Mouse (Mus musculus) liver, embryonic 16.5 days (tissue): Measurements from ENCODE around the gene 1500009L16Rik. TPM values are rescaled to one million over a fixed set of nuclear protein-coding genes. Genes with fewer than 3 reads are reported as not detected.

ENCODE experiments used
- ATAC-seq: fragments of 200-750 bp; cut with Nextera tagmentation; 2 replicates; pipeline ENCODE4 v1.8.0; 2017; ENCODE audit warnings: low read depth, mild to moderate bottlenecking, moderate number of reproducible peaks, moderate library complexity
- H3K27ac ChIP-seq: fragments of 300-500 bp; sonication (generic); 2 replicates; pipeline ENCODE4 v1.5.1; 2014; ENCODE audit warnings: mild to moderate bottlenecking, low read length
- H3K27me3 ChIP-seq: fragments of 300-500 bp; sonication (generic); 2 replicates; pipeline ENCODE4 v1.6.1; 2014; ENCODE audit warnings: low read depth, low read length, mixed read lengths; ENCODE audit not compliant: control insufficient read depth, insufficient read depth
- H3K36me3 ChIP-seq: fragments of 300-500 bp; sonication (generic); 2 replicates; pipeline ENCODE4 v1.6.1; 2014; ENCODE audit warnings: mild to moderate bottlenecking; ENCODE audit not compliant: control insufficient read depth, insufficient read depth
- H3K4me1 ChIP-seq: fragments of 300-500 bp; sonication (generic); 2 replicates; pipeline ENCODE4 v1.6.1; 2014; ENCODE audit warnings: low read depth, low read length, mixed read lengths; ENCODE audit not compliant: control insufficient read depth
- H3K4me2 ChIP-seq: fragments of 300-500 bp; sonication (generic); 2 replicates; pipeline ENCODE4 v1.6.1; 2014; ENCODE audit warnings: low read depth, low read length, mixed read lengths
- H3K4me3 ChIP-seq: fragments of 300-500 bp; sonication (generic); 2 replicates; pipeline ENCODE4 v1.5.1; 2014; ENCODE audit warnings: low read depth, mild to moderate bottlenecking, low read length
- H3K9ac ChIP-seq: fragments of 300-500 bp; sonication (generic); 2 replicates; pipeline ENCODE4 v1.6.1; 2014; ENCODE audit warnings: low read depth, low read length
- H3K9me3 ChIP-seq: fragments of 300-500 bp; sonication (generic); replicated peaks from 2 replicates; pipeline ENCODE4 v1.6.1; 2016; ENCODE audit warnings: low read length; ENCODE audit not compliant: control insufficient read depth
- WGBS: fragments of 180-500 bp; shearing (Covaris S2); extraction: QIAGEN DNeasy Blood & Tissue Kit; methylation state at CpG from one replicate; pipeline ENCODE4 v1.1.7; 2014; ENCODE audit not compliant: insufficient replicate concordance; 5-methylcytosine and 5-hydroxymethylcytosine counted together
- polyA plus RNA-seq: library from polyadenylated mRNA; unstranded; fragments of >200 nt; fragmentation: Nextera tagmentation; extraction: Ambion mirVana; gene quantifications from 2 replicates; pipeline ENCODE4 v1.2.1, GENCODE M21; 2015

The 1500009L16Rik gene
- polyA plus RNA-seq, 1 experiment from 2014 or later, result 1.0 TPM

GRCm38 (mm10) chr10:83744656-83745055, 22.0 kb downstream of the 1500009L16Rik start:
- Histone ChIP-seq H3K4me1 (no peaks in the 10 kb centered on the region), H3K27me3 (no peaks in the 10 kb centered on the region), H3K27ac (no peak overlapping the region), H3K9me3 (no peaks in the 10 kb centered on the region; the same call in 1 of the 2 replicates), H3K4me3 (no peak overlapping the region), H3K9ac (no peak overlapping the region), H3K36me3 (no peaks in the 10 kb centered on the region), H3K4me2 (no peak overlapping the region)
- no peak for ATAC-seq
- WGBS, result 68% methylated on average over 3 of the region's 3 CpGs

GRCm38 (mm10) chr10:83753056-83753455, 30.4 kb downstream of the 1500009L16Rik start:
- WGBS, result 45% methylated on average over 1 of the region's 1 CpGs
- ATAC-seq, result no peak

GRCm38 (mm10) chr10:83757343-83757962, 34.8 kb downstream of the 1500009L16Rik start:
- Histone ChIP-seq H3K36me3 (no peaks in the 10 kb centered on the region), H3K4me3 (no peak overlapping the region), H3K4me2 (no peak overlapping the region), H3K27me3 (no peaks in the 10 kb centered on the region), H3K9me3 (no peaks in the 10 kb centered on the region), H3K27ac (no peak overlapping the region), H3K9ac (no peak overlapping the region), H3K4me1 (no peaks in the 10 kb centered on the region)
- WGBS, result 69% methylated on average over 17 of the region's 17 CpGs
- ATAC-seq, result no peak

More at GRCm38 (mm10) chr10:83753056-83753455, 30.4 kb downstream of the 1500009L16Rik start:
- Histone ChIP-seq H3K4me1 (no peaks in the 10 kb centered on the region), H3K36me3 (no peaks in the 10 kb centered on the region), H3K27ac (no peak overlapping the region), H3K4me3 (no peak overlapping the region), H3K9me3 (no peaks in the 10 kb centered on the region), H3K9ac (no peak overlapping the region), H3K4me2 (no peak overlapping the region), H3K27me3 (no peaks in the 10 kb centered on the region)

GRCm38 (mm10) chr10:83758732-83759131, 36.1 kb downstream of the 1500009L16Rik start:
- Histone ChIP-seq H3K36me3 (no peaks in the 10 kb centered on the region), H3K4me3 (no peak overlapping the region), H3K27ac (no peak overlapping the region), H3K27me3 (no peaks in the 10 kb centered on the region), H3K4me2 (no peak overlapping the region), H3K4me1 (no peaks in the 10 kb centered on the region), H3K9ac (no peak overlapping the region), H3K9me3 (no peaks in the 10 kb centered on the region)
- ATAC-seq, result no peak
- 66% methylated on average over 13 of the region's 13 CpGs for WGBS

- ATAC-seq, result no peak
- H3K4me1 ChIP-seq, result no peaks in the 10 kb centered on the region
- 57% methylated on average over 2 of the region's 2 CpGs for WGBS
- H3K36me3 ChIP-seq, result no peaks in the 10 kb centered on the region
- H3K4me3 ChIP-seq, result no peak overlapping the region
- H3K9ac ChIP-seq, result no peak overlapping the region
- no peak overlapping the region for H3K4me2 ChIP-seq
- no peaks in the 10 kb centered on the region for H3K9me3 ChIP-seq
- no peak overlapping the region for H3K27ac ChIP-seq
- H3K27me3 ChIP-seq, result no peaks in the 10 kb centered on the region
Observed at GRCm38 (mm10) chr10:83760535-83760934, 37.9 kb downstream of the 1500009L16Rik start.

- Histone ChIP-seq H3K4me1 (no peaks in the 10 kb centered on the region), H3K9ac (no peak overlapping the region), H3K4me3 (no peak overlapping the region), H3K27me3 (no peaks in the 10 kb centered on the region), H3K27ac (no peak overlapping the region), H3K36me3 (no peaks in the 10 kb centered on the region), H3K4me2 (no peak overlapping the region), H3K9me3 (no peaks in the 10 kb centered on the region)
- ATAC-seq, result no peak
- 60% methylated on average over 4 of the region's 4 CpGs for WGBS
Observed at GRCm38 (mm10) chr10:83763891-83764290, 41.2 kb downstream of the 1500009L16Rik start.

- no peak overlapping the region for H3K27ac ChIP-seq
- no peak overlapping the region for H3K4me2 ChIP-seq
- H3K36me3 ChIP-seq, result no peaks in the 10 kb centered on the region
- no peaks in the 10 kb centered on the region for H3K4me1 ChIP-seq
- no peaks in the 10 kb centered on the region for H3K27me3 ChIP-seq
- H3K9ac ChIP-seq, result no peak overlapping the region
- no peaks in the 10 kb centered on the region for H3K9me3 ChIP-seq
- ATAC-seq, result no peak
- H3K4me3 ChIP-seq, result no peak overlapping the region
Observed at GRCm38 (mm10) chr10:83766882-83767281, 44.2 kb downstream of the 1500009L16Rik start.

GRCm38 (mm10) chr10:83776272-83776878, 53.7 kb downstream of the 1500009L16Rik start:
- Histone ChIP-seq H3K27ac (no peak overlapping the region), H3K36me3 (no peaks in the 10 kb centered on the region), H3K4me2 (no peak overlapping the region), H3K4me3 (no peak overlapping the region), H3K9me3 (no peaks in the 10 kb centered on the region; the same call in 1 of the 2 replicates), H3K4me1 (no peaks in the 10 kb centered on the region), H3K9ac (no peak overlapping the region), H3K27me3 (no peaks in the 10 kb centered on the region)
- 31% methylated on average over 11 of the region's 11 CpGs for WGBS
- no peak for ATAC-seq

- no peak overlapping the region for H3K4me2 ChIP-seq
- H3K9ac ChIP-seq, result no peak overlapping the region
- 70% methylated on average over 9 of the region's 9 CpGs for WGBS
- no peak overlapping the region for H3K4me3 ChIP-seq
- H3K27ac ChIP-seq, result no peak overlapping the region
- H3K4me1 ChIP-seq, result no peaks in the 10 kb centered on the region
- H3K9me3 ChIP-seq, result no peaks in the 10 kb centered on the region; the same call in 1 of the 2 replicates
- H3K36me3 ChIP-seq, result no peaks in the 10 kb centered on the region
- no peak for ATAC-seq
- H3K27me3 ChIP-seq, result no peaks in the 10 kb centered on the region
Observed at GRCm38 (mm10) chr10:83777253-83777652, 54.6 kb downstream of the 1500009L16Rik start.
